Mouse (Mus musculus) forebrain, embryonic 15.5 days (tissue): ENCODE data around the gene Cgnl1. TPM values are rescaled to one million over a fixed set of nuclear protein-coding genes. Genes with fewer than 3 reads are reported as not detected.

ENCODE experiments used
- ATAC-seq: fragments of 200-750 bp; cut with Nextera tagmentation; replicated peaks from 2 replicates; pipeline ENCODE4 v1.8.0; 2017; ENCODE audit warnings: mild to moderate bottlenecking, moderate TSS enrichment, moderate library complexity
- H3K27ac ChIP-seq: fragments of 300-500 bp; sonication (generic); replicated peaks from 2 replicates; pipeline ENCODE4 v1.5.1; 2015; ENCODE audit warnings: mild to moderate bottlenecking, inconsistent platforms
- H3K27me3 ChIP-seq: fragments of 300-500 bp; sonication (generic); 2 replicates; pipeline ENCODE4 v1.6.1; 2015; ENCODE audit warnings: inconsistent platforms
- H3K36me3 ChIP-seq: fragments of 300-500 bp; sonication (generic); 2 replicates; pipeline ENCODE4 v1.6.1; 2015; ENCODE audit warnings: mild to moderate bottlenecking, inconsistent platforms
- H3K4me1 ChIP-seq: fragments of 300-500 bp; sonication (generic); 2 replicates; pipeline ENCODE4 v1.6.1; 2015; ENCODE audit warnings: inconsistent platforms
- H3K4me2 ChIP-seq: fragments of 300-500 bp; sonication (generic); replicated peaks from 2 replicates; pipeline ENCODE4 v1.6.1; 2015; ENCODE audit warnings: mild to moderate bottlenecking, inconsistent platforms
- H3K4me3 ChIP-seq: fragments of 300-500 bp; sonication (generic); 2 replicates; pipeline ENCODE4 v1.5.1; 2015; ENCODE audit warnings: mild to moderate bottlenecking, inconsistent platforms
- H3K9ac ChIP-seq: fragments of 300-500 bp; sonication (generic); replicated peaks from 2 replicates; pipeline ENCODE4 v1.6.1; 2015; ENCODE audit warnings: mild to moderate bottlenecking, inconsistent platforms
- H3K9me3 ChIP-seq: fragments of 300-500 bp; sonication (generic); 2 replicates; pipeline ENCODE4 v1.6.1; 2016; ENCODE audit warnings: inconsistent platforms
- WGBS: fragments of 180-500 bp; shearing (Covaris S2); methylation state at CpG from one replicate; pipeline ENCODE4 v1.1.7; 2015; ENCODE audit warnings: mixed read lengths; 5-methylcytosine and 5-hydroxymethylcytosine counted together
- polyA plus RNA-seq: library from polyadenylated mRNA; unstranded; fragments of >200 nt; fragmentation: Nextera tagmentation; extraction: Ambion mirVana; gene quantifications from 2 replicates; pipeline ENCODE4 v1.2.1, GENCODE M21; 2015

Gene Cgnl1
- polyA plus RNA-seq, 1 experiment from 2014 or later: 4.0 TPM

DNA sequence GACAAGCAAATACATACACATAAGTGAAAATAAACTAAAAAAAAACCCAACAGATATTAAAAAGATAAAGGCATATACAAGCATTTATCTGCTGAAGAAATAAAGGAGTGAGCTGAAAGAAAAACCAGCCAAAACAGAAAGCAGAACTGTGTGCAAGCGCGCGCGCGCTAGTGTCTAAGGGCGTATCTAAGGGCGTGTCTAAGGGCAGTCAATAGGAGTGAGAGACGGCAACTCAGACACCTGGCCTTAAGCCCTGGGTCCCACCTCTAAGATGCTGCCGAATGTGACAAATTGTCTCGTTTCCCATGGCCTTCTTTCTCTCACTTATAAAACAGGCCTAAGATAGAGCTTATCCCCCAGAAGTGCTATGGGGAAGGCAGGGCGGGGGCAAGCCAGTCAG is 6.9 kb downstream of the Cgnl1 start:
- no peak for ATAC-seq
- Histone ChIP-seq H3K9ac (no peak overlapping the region), H3K4me1 (peaks cover 18% of the 10 kb centered on the region), H3K9me3 (no peaks in the 10 kb centered on the region), H3K27ac (no peak overlapping the region), H3K27me3 (peaks cover 25% of the 10 kb centered on the region), H3K4me3 (no peak overlapping the region), H3K4me2 (no peak overlapping the region), H3K36me3 (no peaks in the 10 kb centered on the region)
- 44% methylated on average over 11 of the region's 11 CpGs for WGBS

DNA sequence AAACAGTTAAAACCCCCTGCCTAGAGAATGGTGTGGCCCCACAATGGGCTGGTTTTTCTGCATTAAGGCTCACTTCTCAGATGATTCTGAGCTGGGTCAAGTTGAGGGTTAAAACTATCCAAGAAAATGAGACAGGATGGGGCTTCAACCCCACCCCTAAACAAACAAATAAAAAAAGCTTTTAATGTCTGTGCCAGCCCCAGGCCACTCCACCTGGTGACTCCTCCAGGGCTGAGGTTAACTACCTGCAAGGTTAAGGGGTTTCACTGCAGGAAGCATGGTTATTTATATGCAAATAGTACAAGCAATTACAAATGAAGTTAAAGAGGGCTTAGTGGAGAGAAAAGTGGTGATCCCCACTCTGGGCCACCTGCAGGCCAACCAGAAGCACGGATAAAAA is 8.1 kb downstream of the Cgnl1 start:
- Histone ChIP-seq H3K27ac (no peak overlapping the region), H3K27me3 (peaks cover 19% of the 10 kb centered on the region), H3K36me3 (no peaks in the 10 kb centered on the region), H3K4me3 (no peak overlapping the region), H3K4me1 (peaks cover 18% of the 10 kb centered on the region), H3K9me3 (no peaks in the 10 kb centered on the region), H3K9ac (no peak overlapping the region), H3K4me2 (no peak overlapping the region)
- WGBS: 0% methylated on average over 1 of the region's 1 CpGs
- no peak for ATAC-seq

DNA sequence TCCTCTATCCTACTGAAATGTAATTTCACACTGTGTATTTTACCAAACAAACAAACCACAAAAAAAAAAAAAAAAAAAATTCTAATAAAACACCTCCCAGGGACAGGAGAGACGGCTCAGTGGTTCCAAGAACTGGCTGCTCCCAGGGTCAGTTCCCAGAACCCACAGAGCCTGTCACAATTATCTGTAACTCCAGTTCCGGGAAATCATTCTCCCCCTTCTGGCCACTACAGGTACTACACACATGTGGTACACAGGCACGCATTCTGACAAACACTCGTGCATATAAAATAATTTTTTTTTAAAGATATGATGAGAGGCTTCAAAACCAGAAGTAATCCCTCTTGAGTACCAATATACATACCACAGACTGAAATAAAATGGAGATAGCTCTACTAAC is 9.7 kb downstream of the Cgnl1 start:
- H3K27ac ChIP-seq: no peak overlapping the region
- peaks cover 18% of the 10 kb centered on the region for H3K4me1 ChIP-seq
- H3K9ac ChIP-seq: no peak overlapping the region
- 97% methylated on average over 4 of the region's 4 CpGs for WGBS
- peaks cover 16% of the 10 kb centered on the region for H3K27me3 ChIP-seq
- no peak for ATAC-seq
- H3K36me3 ChIP-seq: no peaks in the 10 kb centered on the region
- no peak overlapping the region for H3K4me2 ChIP-seq
- H3K9me3 ChIP-seq: no peaks in the 10 kb centered on the region
- H3K4me3 ChIP-seq: no peak overlapping the region

DNA sequence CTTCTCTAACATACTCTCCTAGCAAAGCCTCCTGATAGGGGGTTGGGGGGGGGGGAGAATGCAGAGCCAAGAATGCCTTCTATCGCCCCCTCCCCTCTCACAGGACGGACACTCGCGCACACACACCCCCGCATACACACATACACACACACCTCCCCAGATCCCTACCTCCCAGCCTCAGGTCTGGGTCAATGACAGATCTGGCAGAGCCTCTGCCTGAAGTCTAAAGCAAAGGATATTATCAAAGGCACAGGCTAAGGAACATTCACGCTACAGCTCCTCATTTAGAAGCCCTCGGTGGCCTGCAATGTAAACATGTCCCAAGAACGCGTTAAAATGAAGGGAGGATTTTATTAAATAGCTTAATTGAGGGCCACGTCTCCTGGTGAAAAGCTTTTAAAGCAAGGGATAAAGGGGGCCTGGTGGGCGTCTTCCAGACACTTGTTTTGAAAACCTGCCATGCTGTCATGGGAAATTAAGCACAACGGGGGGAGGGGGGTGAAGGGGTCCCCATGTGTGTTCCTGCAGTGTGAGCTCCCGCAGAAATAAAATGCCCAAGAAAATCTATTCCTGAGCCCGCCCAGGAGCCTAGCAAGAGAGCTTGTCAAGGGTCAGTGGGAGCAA is 10.8 kb downstream of the Cgnl1 start:
- under 1% methylated on average over 14 of the region's 14 CpGs for WGBS

DNA sequence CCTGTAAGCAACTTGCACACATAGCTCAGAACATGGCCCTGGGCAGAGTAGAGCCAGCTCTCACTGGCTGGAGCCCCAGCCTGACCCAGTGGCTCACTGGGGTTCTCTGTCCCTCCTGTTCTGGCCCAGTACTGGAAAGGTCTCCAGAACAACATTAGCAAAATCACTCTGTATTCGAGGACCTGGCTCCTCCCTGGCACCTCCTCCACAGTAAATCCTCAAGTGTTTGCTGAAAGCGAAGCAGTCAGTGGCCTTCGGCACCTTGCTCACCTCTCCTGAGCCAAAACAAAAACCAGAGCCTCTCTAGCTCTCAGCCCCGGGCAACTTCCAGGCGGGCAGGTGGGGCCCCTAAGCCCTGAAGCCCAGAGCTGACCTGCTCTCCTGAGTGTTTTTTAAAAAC is 11.5 kb downstream of the Cgnl1 start:
- Histone ChIP-seq H3K4me1 (peaks cover 18% of the 10 kb centered on the region), H3K4me3 (no peak overlapping the region), H3K4me2 (no peak overlapping the region), H3K9ac (no peak overlapping the region), H3K27ac (no peak overlapping the region; the same call in 1 of the 2 replicates), H3K9me3 (no peaks in the 10 kb centered on the region), H3K27me3 (peaks cover 15% of the 10 kb centered on the region), H3K36me3 (no peaks in the 10 kb centered on the region)
- no peak for ATAC-seq
- 9% methylated on average over 5 of the region's 5 CpGs for WGBS

More for the DNA sequence above, 10.8 kb downstream of the Cgnl1 start:
- no peak overlapping the region for H3K27ac ChIP-seq
- peaks cover 16% of the 10 kb centered on the region for H3K27me3 ChIP-seq
- H3K9me3 ChIP-seq: no peaks in the 10 kb centered on the region
- H3K4me1 ChIP-seq: peaks cover 18% of the 10 kb centered on the region
- H3K36me3 ChIP-seq: no peaks in the 10 kb centered on the region
- no peak overlapping the region for H3K4me3 ChIP-seq
- no peak for ATAC-seq
- H3K4me2 ChIP-seq: peak overlapping the region; percentile 19; the same call in 1 of the 2 replicates
- H3K9ac ChIP-seq: no peak overlapping the region

DNA sequence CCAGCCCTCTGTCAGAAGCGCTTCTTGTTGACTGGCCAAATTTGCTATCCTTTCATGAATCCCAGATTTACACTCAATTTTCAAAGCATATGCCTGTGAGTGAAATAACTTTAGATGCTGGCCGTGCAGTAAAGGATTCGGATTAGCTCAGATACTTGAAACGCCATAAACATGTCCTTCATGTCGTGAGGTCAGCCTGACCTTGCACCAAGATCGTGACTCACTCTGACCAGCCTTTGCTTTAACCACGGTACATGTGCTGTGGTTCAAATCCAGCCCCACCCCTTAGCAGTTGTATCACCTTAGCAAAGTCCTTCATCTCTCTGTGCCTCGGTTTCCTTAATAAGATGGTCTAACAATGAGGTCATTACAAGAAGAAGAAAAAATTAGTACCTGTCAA is 14.0 kb downstream of the Cgnl1 start:
- no peak overlapping the region for H3K4me2 ChIP-seq
- H3K4me1 ChIP-seq: peaks cover 18% of the 10 kb centered on the region
- no peaks in the 10 kb centered on the region for H3K36me3 ChIP-seq
- H3K27ac ChIP-seq: no peak overlapping the region
- peaks cover 6% of the 10 kb centered on the region; the same call in 1 of the 2 replicates for H3K27me3 ChIP-seq
- ATAC-seq: no peak
- H3K4me3 ChIP-seq: no peak overlapping the region
- H3K9ac ChIP-seq: no peak overlapping the region
- 78% methylated on average over 8 of the region's 8 CpGs for WGBS
- H3K9me3 ChIP-seq: no peaks in the 10 kb centered on the region

DNA sequence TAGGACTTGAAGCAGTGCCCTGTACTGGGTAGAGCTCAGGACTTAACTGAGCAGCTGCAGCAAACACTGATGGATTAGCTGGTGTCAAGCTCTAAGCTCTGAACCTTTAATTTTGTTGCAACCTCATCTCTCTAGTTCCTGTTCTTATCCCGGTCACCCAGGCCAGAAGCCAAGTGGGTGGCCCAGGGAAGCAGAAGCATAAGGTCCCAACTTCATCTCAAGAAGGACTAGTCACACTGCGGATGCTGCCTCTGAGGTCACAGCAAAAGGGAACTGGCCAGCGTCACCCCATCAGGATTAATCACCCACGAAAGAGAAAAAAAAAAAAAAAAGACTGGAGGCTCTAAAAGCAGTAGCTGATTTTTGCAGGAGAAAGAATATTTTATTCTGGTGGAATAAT is 14.5 kb downstream of the Cgnl1 start:
- H3K9ac ChIP-seq: no peak overlapping the region
- H3K36me3 ChIP-seq: no peaks in the 10 kb centered on the region
- ATAC-seq: no peak
- H3K27me3 ChIP-seq: peaks cover 6% of the 10 kb centered on the region; the same call in 1 of the 2 replicates
- no peak overlapping the region for H3K4me2 ChIP-seq
- 52% methylated on average over 4 of the region's 4 CpGs for WGBS
- H3K9me3 ChIP-seq: no peaks in the 10 kb centered on the region
- peaks cover 18% of the 10 kb centered on the region for H3K4me1 ChIP-seq
- no peak overlapping the region for H3K27ac ChIP-seq
- H3K4me3 ChIP-seq: no peak overlapping the region

DNA sequence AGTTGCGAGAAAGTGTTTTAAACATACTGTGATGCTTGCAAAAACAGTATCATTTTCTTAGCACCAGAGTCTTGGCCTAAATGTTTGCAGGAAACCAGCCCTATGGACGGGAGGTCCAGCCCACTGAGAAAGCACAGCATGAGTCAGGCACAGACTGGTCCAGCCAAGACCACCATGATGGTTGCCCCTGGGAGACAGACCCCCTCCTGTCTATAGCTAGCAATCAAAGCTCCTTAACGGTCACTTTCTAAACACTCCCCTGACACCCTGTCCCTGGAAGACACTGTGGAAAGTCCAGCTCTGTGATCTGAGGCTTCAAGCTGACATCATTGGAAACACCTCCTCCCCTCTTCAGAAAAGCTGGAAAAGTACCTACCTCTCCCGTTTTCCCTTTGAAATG is 17.4 kb downstream of the Cgnl1 start:
- Histone ChIP-seq H3K9me3 (no peaks in the 10 kb centered on the region), H3K9ac (no peak overlapping the region), H3K36me3 (no peaks in the 10 kb centered on the region), H3K27ac (no peak overlapping the region), H3K4me1 (peaks cover 12% of the 10 kb centered on the region; the same call in 1 of the 2 replicates), H3K4me3 (no peak overlapping the region), H3K4me2 (no peak overlapping the region), H3K27me3 (peaks cover 6% of the 10 kb centered on the region; the same call in 1 of the 2 replicates)
- no peak for ATAC-seq
- WGBS: 61% methylated on average over 4 of the region's 4 CpGs

DNA sequence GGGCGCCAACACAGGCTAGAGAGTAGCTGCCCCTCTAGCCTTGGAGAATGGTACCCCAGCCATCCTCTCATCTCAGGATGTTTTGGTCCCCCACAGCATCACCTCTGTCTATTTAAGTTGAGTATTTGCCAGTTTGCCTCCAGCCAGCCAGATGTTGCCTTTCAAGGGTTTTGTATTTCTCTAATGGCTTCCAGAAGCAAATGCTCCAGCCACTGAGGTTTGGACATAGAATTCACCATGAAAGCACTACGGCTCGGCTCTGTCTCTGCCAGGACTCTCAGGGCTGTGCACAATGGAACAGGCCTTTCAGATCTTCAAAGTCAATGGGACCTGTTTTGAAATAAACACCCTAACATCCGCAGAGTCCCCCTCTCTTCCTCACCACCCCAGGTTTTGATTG is 17.9 kb downstream of the Cgnl1 start:
- Histone ChIP-seq H3K36me3 (no peaks in the 10 kb centered on the region), H3K4me2 (no peak overlapping the region), H3K4me3 (no peak overlapping the region), H3K27ac (no peak overlapping the region), H3K27me3 (peaks cover 3% of the 10 kb centered on the region; the same call in 1 of the 2 replicates), H3K9me3 (no peaks in the 10 kb centered on the region), H3K4me1 (peaks cover 12% of the 10 kb centered on the region; the same call in 1 of the 2 replicates), H3K9ac (no peak overlapping the region)
- ATAC-seq: no peak
- WGBS: 61% methylated on average over 4 of the region's 4 CpGs

DNA sequence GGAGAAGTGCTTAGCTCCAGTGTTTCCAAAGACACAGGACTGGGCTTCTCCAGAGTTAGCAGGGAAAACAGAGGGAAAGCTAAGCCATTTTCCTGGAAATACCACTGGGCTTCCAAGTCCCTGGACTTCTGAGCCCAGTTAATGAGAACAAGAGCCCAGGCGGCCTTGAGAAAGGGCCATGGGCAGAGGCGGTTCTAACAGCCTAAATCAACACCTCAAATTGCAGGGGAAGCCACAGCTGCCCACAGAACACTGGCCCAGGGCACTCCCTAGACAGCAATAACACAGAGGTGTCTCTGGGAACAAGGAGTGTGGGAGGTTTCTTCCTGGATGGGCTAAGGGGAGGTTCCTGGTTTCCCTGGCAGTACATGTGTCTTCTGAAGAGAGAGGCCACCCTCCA is 18.3 kb downstream of the Cgnl1 start:
- Histone ChIP-seq H3K36me3 (no peaks in the 10 kb centered on the region), H3K9ac (no peak overlapping the region), H3K4me2 (no peak overlapping the region), H3K27me3 (no peaks in the 10 kb centered on the region), H3K9me3 (no peaks in the 10 kb centered on the region), H3K27ac (no peak overlapping the region), H3K4me3 (no peak overlapping the region), H3K4me1 (peaks cover 12% of the 10 kb centered on the region; the same call in 1 of the 2 replicates)
- no peak for ATAC-seq
- WGBS: 76% methylated on average over 2 of the region's 2 CpGs

DNA sequence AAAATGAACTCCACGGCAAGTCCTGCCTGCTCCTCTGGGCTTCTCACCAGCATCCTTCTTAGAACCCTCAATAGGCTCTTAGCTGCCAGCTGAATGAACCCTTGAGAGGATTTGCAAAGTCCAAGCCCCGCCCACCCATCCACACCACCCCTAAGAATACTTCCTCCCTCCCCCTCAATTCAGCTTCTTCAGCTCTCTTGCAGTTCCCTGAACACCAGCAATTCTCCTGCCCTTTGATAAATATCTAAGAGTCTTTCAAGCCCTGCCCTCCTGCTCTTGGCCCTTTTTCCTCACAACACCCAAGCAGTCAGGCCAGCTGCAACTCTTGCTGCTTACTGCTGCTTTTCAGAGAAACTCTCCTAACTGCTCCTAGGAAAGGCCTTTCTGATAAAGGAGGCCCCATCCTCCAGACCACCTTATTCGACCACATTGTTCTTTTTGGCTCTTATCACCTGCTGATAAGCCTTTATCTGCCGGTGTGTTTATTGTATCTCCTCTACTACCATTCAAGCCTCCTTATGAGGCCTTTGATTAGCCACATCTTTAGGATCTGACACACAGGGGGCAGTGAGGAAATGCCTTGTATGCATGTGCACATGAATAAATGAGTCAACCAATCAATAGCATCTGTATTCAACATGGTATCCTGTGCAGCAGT is 21.3 kb downstream of the Cgnl1 start:
- no peak overlapping the region for H3K27ac ChIP-seq
- no peak overlapping the region for H3K4me2 ChIP-seq
- peaks cover 12% of the 10 kb centered on the region; the same call in 1 of the 2 replicates for H3K4me1 ChIP-seq
- 6% methylated on average over 4 of the region's 4 CpGs for WGBS
- H3K27me3 ChIP-seq: no peaks in the 10 kb centered on the region
- no peak overlapping the region for H3K4me3 ChIP-seq
- ATAC-seq: no peak
- no peaks in the 10 kb centered on the region for H3K36me3 ChIP-seq
- no peaks in the 10 kb centered on the region for H3K9me3 ChIP-seq
- H3K9ac ChIP-seq: no peak overlapping the region

DNA sequence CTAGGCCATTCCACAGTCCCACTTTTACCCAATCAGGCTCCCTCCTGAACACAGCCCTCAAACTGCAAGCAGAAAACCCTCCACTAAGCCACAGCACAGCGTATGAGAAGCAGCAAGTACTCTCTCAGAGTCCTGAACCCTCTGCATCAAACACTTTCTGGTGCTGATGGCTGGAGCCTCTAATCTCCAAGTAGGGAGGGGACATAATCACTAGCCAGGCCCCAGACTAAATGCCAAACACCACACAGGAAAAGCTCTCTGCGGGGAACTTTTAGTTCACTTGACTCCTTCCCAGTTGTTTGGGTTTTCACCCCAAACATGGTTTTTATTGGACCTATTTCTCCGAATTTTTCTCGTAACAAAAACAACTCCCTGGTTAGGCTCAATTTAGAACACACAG is 25.0 kb downstream of the Cgnl1 start:
- H3K27me3 ChIP-seq: no peaks in the 10 kb centered on the region
- H3K4me3 ChIP-seq: no peak overlapping the region
- peaks cover 12% of the 10 kb centered on the region; the same call in 1 of the 2 replicates for H3K4me1 ChIP-seq
- H3K9ac ChIP-seq: no peak overlapping the region
- no peak overlapping the region for H3K27ac ChIP-seq
- WGBS: 60% methylated on average over 4 of the region's 4 CpGs
- H3K9me3 ChIP-seq: no peaks in the 10 kb centered on the region
- no peak for ATAC-seq
- no peak overlapping the region for H3K4me2 ChIP-seq
- no peaks in the 10 kb centered on the region for H3K36me3 ChIP-seq
